Mouse (Mus musculus) liver (tissue): ENCODE data around the gene Tbx5.
"Not testable (repeated sequence)": the region's sequence is repeated elsewhere in the genome, so short reads cannot be mapped to it uniquely, and the experiment has no call there.

Source experiments
- DNase-seq: peaks from one replicate; pipeline ENCODE4 v3.0.0-alpha.2; 2020; ENCODE audit warnings: mixed read lengths

The Tbx5 gene

DNA sequence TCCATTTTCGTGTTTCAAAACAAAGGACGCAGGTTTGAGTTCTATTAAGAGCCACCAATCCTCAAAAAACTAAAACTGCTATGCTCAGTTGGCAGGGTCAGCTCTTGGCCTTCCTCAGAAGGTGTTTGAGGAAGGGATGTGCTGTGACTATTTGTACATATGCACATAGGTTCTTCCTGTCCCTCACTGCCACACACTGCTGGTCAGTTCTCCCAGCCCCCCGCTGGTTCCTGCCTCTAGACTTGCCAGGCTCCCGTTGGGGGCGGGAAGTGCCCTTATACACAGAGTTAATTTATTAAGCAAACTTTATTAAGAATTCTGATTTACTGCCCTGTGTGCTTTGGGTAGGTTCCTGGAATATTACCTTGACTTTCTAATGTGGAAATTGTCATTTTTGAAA, 11.9 kb downstream of the Tbx5 start:
- DNase-seq, result no peak

DNA sequence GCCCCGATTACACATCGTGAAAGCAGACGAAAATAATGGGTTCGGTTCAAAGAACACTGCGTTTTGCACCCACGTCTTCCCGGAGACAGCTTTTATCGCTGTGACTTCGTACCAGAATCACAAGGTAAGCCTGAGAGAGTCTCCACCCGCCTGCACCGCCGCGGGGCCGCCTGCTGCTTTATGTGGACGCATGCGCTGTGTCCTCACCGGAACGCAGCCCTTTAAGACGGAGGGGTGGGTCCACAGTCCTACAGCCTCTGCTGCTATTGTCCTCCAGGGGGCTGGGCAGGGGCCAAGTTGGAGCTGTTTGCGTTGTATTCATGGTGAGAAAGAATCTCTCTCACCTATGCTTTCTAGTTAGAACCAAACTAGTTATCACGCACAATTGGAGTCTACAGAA, 12.5 kb downstream of the Tbx5 start:
- DNase-seq, result peak; percentile 34

DNA sequence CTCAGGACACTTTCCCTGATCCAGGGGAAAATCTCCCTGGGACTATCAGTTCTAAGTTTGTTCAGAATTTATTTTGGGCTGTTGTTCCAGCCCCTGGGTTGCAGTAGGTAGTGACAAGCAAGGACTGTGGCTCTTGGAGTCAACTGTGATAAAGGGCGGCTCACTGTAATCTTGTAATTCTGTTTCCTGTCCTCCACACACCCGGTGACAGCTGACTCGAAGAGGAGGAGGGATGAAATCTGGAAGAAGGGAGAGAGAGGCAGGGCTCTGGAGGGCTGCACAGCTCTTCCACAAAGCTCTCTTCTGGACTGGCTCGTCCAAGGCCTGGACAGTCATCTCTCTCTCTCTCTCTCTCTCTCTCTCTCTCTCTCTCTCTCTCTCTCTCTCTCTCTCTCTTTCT, 24.6 kb downstream of the Tbx5 start:
- no peak for DNase-seq

DNA sequence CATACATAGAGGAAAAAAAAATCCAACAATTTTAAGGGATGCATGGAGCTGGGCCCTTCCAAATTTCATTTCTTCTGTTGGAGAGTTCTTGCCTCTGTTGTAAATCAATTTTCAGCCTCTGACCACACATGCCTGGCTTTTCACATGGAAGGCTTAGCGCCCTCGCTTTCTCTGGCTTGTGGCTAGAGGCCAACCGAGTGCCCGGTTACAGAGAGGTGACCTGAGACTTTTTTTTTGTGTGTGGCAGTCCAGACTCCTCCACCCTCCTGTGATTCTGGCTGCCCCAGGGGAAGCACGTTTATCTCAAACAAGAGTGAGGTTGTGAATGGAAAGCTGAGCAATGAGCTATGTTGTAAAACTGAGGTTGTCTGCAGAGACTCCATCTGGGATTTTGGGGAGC, 28.8 kb downstream of the Tbx5 start:
- no peak for DNase-seq

DNA sequence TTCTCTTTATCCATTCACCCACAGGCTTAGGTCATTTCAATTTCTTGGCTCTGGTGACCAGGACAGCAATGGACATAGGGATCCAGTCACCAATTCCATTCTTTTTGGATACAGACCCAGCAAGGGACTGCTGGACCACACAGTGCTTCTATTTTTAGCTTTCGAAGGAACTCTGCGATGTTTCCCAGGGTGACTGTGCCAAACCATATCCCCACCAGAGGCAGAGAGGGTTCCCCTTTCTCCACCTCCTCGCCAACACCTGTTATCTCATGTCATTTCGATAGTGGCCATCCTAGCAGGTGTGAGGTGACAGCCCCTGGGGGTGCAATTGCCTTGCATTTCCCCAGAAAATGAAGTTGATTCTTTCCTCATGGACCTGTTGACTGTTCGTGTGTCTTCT, 30.0 kb downstream of the Tbx5 start:
- no peak for DNase-seq

DNA sequence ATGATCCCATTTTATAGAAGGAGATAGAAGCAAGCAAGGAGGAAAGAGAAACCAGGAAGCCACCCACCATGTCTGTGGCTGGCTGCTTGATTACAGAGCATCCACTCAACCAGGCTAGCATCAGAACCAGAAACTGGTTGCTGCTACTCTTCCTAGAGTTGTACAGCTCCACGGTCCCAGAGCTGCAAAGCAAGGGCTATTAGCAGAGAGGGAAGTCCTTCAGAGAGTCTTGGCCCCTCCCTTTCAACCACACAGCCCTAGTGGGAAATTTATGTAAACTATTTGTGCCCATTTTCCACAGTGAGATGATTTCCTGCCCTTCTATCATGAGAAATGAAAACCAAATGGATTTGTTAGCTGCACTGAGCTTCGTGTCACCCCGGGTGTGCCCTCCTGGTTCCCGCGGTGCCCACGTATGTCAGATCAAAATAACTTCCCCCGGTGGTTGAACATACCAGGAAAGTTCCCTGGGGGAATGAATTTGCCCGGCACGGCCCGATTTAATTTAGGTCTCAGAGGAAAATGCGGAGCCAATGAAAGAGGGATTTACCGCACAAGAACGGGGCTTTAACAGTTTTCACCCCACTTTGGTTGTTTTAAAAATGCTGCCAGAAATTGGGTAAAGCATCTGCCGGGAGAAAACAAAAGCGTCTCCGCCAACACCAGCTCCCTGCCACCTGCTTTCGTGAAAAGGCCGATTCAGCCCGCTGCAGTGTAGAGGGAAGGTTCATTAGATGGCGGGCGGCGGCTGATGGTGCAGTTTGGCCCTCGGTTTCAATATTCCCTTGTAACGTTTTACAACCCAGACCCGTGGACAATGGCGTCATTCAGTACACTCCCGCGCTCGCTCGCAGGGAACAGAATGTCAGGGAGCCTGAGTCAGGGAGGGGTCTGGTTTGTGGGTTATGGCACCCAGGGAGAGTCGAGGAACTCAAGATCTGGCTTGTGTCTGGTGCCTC, 34.1 kb downstream of the Tbx5 start:
- DNase-seq, result no peak

DNA sequence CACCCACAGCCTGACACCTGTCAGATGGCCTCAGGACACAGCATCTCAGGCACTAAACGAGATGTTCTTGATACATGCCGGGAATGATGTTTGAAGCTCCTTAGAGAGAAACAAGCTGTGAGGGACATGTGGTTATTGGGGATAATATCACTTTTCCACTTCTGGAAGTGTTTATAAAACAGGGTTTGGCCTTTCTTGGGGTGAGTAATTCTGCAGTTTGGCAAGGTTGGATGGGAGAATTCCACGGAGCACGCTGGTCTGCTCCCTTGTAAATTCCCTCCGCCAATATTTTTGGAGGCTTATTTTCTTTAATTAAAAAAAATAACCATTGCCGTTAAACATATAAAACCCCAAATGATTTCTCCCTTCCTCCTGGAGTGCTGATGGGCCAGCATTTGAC, 35.5 kb downstream of the Tbx5 start:
- DNase-seq, result no peak

DNA sequence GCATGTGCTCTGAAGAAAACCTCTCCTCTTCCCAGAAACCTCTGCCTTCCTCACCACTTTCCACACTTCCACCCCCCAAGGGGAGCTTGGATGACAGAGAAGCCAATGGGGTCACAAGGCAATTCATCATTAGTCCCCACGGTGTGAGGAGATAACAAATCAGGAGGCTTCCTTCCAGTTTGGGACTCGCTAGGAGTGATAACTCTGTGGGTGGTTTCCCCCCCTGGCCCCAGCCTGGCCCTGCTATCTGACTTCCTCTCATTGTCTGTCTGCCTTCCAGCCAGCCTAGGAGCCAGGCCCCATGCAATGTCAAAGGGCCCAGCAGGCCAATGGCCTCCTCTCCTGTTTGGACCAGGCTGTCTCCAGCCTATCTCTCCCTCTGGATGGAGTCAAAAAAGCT, 43.0 kb downstream of the Tbx5 start:
- DNase-seq, result peak; percentile 30

DNA sequence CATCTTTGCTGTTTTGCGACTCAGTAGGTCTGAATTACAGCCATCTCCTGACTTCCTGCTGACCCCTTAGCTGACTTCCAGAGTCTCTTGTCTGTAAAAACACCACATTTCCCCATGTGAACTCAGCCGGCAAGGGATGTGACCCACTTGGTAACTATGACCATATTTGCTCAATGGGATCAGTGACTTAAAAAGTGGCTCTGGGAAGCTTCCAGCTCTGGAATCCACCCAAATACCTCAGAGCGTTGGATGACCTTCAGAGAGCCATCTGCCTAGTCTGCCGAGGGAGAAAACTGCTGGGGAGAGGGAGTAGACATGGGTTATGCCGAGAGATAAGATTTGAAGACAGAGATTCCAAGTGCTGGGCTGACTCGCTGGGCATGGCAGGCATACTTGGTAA, 44.7 kb downstream of the Tbx5 start:
- no peak for DNase-seq

DNA sequence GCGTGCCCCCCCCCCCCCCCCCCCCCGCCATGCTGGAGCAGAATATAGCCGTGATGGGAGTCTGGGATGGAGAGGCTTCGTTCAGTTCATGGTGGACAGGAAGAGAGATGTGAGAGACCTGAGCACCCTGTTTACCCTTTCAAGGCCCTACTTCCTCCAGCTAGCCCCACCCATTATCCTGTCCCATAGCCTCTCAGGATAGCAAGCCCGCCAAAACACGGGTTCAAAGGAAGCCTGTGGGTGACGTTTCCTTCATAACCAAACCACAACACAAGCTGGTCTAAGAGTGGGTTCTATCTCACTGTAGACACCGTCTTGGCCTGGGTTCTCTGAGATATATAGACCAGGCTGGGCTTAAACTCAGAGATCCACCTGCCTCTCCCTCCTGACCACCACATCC, 53.1 kb downstream of the Tbx5 start:
- no peak for DNase-seq

DNA sequence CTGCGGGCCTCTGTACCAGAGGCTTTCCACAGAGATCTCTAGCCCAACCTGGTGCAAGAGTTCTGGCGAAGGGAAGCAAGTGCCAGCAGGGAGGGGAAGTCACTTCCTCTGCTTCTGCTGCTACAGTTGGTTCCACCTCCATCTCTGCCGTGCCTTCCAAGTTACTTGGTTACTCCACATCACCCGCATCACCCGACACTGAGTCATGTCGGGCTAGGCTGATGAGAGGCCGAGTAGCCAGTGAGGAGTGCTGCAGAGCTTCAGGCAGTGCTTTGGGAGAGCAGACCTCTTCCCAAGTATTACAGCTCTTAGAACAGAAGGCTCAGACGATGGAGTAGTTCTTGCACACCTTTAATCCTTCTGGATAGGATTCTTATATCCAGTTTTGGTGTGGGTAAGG, 54.9 kb downstream of the Tbx5 start:
- DNase-seq, result no peak

DNA sequence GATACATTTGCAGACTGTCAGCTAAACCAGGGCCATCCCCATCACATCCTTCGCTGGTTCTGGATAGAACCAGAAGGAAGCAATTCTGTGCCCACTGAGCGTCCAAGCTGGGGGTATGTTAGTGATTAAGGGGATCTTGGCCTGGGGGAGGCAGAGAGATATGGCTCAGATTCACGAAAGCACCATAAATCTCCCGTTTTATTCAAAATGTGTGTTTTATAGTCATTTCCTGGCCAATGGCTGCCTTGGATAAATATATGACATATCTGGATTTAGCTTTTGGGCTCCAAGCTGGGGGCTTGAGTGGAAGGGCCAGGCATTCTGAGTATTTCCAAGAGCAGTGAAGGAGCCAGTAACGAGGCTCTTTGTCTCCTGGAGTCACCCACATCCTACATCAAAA, 59.5 kb downstream of the Tbx5 start:
- DNase-seq, result no peak

DNA sequence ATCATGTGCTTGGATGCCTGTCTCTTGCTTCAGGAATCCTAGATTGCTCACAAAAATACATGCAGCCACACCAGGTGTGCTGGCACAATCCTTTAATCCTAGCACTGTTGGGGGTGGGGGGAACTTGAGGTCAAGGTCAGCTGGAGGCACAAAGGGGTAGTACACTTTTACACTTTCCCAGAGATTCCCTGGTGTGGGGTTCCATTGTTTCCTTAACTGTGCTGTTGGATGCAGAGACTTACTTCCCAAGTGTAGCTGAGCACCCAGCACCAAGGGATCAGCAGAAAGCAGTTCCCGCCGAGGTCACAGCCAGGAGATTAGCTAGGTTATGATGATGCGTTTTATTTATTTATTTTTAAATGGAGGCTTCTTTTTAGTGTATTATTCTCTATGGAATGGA, 60.6 kb downstream of the Tbx5 start:
- DNase-seq, result no peak

DNA sequence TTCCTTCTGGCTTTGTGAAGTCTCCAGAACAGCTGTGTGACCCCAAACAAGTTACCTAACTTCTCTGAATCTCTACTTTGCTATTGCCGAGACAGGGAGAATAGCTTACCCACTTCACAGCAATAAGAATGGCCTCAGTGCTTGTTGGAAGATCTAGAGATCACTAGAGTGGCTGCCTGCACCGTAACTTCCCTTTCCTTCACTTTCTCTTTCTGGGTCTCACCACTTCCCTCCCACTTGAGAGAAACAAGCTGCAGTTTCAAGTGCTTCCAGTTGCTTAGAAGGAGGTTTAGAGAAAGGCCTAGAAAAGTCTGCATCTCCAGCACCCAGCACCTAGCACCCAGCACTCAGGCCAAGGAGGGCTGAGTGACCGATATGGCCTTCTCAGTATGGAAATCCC, 64.1 kb downstream of the Tbx5 start:
- DNase-seq, result no peak

DNA sequence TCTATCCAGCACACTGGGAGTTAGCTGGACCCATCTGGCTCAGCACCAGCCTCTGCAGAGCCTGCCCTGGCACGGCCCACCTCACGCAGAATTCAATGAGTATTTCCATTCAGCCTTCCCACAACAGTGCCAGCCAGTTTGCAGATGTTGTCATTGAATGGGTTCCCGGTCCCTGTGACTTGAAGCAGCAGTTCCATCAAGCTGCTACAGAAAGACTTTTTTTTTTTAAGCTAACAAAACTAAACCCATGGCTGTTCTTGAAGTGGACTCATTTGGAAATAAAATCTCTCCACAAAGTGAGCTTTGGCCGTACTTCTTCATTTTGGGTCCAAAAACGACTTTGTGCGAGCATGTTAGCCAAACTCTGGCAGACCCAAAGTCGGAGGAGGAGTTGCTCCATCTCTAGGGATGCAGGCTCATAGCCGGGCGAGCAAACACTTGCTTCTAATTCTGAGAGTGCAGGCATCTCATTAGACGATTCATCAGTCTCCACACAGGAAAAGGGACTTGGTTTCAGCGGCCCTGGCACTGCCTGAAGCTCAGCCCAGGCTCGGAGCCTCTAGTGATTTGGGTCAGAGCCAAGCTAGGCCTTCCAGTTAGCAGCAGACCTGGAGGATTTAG, 84.2 kb downstream of the Tbx5 start:
- DNase-seq, result no peak

DNA sequence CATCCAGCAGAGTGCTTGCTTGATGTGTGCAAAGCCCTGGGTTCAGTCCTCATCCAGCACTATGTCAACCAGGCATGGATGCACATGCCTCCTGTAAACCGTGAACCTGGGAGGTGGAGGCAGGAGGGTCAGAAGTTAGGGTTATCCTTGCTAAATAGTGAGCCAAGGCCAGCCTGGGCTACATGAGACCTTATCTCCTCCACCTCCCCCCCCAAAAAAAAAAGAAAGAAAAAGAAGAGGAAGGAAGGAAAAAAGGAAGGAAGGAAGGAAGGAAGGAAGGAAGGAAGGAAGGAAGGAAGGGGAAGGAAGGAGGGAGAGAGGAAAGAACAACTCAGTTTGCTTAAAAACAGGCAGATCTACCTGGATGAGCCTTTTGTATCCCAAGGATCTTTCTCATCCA, 85.9 kb downstream of the Tbx5 start:
- DNase-seq, result not testable (repeated sequence)

DNA sequence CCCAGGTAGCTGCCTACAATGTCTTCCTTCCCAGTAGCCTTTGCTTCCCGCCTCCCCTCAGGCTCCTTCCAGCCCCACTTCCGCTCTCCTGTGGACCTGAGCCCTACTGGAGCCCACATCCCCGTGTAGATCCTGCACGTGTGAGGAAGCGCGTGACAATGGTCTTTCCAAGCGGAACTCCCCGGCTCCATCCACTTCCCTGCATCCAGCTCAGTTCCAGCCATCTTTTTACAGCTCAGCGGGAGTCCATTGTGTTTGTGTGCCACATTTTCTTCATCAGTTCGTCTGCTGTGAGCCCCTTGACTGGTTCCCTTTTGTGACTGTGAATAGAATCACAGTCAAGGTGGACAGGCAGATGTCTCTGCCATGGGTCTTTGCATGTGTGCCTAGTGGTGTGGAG, 88.5 kb downstream of the Tbx5 start:
- no peak for DNase-seq

DNA sequence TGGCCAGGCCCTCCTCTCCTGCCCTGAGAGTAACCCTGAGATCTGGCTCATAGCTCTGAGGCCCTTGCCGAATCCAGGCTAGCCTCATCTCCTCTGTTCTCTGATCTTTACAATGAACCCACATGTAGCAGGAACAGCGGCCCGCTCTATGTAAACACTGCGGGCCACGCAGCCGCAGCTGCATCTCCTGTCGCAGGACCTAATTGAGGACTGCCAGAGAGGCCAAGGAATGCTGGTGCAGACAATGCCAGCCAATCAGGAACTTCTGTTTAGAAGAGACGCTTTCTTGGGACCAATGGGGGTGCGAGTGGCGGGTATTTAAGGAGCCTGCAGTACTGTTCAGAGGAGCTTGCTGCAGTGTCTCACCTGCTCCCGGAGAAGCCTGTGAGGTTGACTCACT, 89.8 kb downstream of the Tbx5 start:
- no peak for DNase-seq
